Mouse (Mus musculus) small intestine, adult 2 months (tissue): ENCODE data around the gene Slit1.

Source experiments
- CTCF ChIP-seq: fragments of 200-500 bp; IDR thresholded peaks from 2 replicates; pipeline ENCODE4 v1.5.1; 2012; ENCODE audit warnings: low read depth, mild to moderate bottlenecking, control low read depth, inconsistent platforms, low read length, moderate library complexity, mixed read lengths; ENCODE audit not compliant: insufficient replicate concordance, insufficient read length; ENCODE audit errors: extremely low read depth
- POLR2A ChIP-seq: fragments of 200-500 bp; IDR thresholded peaks from 2 replicates; pipeline ENCODE4 v1.6.1; 2012; ENCODE audit warnings: low read depth, mild to moderate bottlenecking, control low read depth, inconsistent platforms, low read length, moderate library complexity

DNA sequence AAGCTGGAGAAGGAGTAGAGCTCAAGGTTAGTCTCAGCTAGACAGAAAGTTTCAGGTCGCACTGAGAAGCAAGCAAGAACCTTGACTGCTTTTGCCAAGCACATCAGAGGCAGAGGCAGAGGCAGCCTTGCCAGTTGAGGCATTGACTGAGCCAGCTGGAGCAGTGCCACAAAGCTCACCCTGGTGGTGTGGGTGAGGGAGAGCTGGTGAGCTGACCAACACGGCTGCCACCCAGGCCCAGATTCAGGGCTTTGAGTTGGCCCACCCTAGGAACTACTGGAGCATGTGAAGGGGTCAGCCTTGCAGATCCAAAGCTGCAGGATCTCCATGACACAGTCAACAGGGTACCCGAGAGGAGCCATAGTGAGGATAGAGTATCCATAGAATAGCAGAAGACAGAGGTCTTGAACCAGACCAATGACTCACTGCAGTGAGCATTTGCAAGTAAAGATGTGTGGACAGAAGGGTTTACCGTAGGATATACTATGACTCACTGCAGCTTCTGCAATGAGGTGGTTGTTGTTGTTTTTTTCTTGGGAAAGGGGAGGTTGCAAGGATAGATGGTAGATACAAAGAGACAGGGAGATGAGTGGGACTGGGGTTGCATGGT, 164.0 kb downstream of the Slit1 start:
- TF ChIP-seq POLR2A (no peak), CTCF (no peak)
